Mouse (Mus musculus) fibroblast of lung, adult 2 months (primary cell): ENCODE measurements around the gene Ap3b1.

Source experiments
- DNase-seq: peaks from one replicate; pipeline ENCODE4 v3.0.0-alpha.2; 2011; ENCODE audit warnings: low read depth

Gene Ap3b1

GRCm38 (mm10) chr13:94595701-94596361 lies 237.1 kb downstream of the Ap3b1 start:
- no peak for DNase-seq

- no peak for DNase-seq
Measured at GRCm38 (mm10) chr13:94596386-94597033, 237.8 kb downstream of the Ap3b1 start.

- no peak for DNase-seq
Measured at GRCm38 (mm10) chr13:94599718-94600117, 241.0 kb downstream of the Ap3b1 start.

- no peak for DNase-seq
Measured at GRCm38 (mm10) chr13:94607035-94607860, 248.5 kb downstream of the Ap3b1 start.

- no peak for DNase-seq
Measured at GRCm38 (mm10) chr13:94607861-94608223, 249.1 kb downstream of the Ap3b1 start.

GRCm38 (mm10) chr13:94608420-94608831 lies 249.7 kb downstream of the Ap3b1 start:
- no peak for DNase-seq

GRCm38 (mm10) chr13:94608947-94609346 lies 250.2 kb downstream of the Ap3b1 start:
- DNase-seq = no peak
